Mouse (Mus musculus) bone marrow, adult 2 months (tissue): ENCODE data around the gene Ptgfrn. TPM values are rescaled to one million over a fixed set of nuclear protein-coding genes. Genes with fewer than 3 reads are reported as not detected.

Experiments used
- H3K27ac ChIP-seq: fragments of 200-500 bp; 2 replicates; pipeline ENCODE4 v1.5.1; 2012; ENCODE audit warnings: low read depth, mild to moderate bottlenecking, control low read depth, inconsistent platforms, low read length; ENCODE audit not compliant: control insufficient read depth, poor library complexity, insufficient read depth
- H3K4me1 ChIP-seq: fragments of 200-500 bp; 2 replicates; pipeline ENCODE4 v1.6.1; 2011; ENCODE audit warnings: low read length; ENCODE audit not compliant: control insufficient read depth, insufficient read depth
- H3K4me3 ChIP-seq: fragments of 200-500 bp; replicated peaks from 2 replicates; pipeline ENCODE3; 2011; ENCODE audit warnings: mild to moderate bottlenecking, low read depth, low read length, control low read depth; ENCODE audit not compliant: control insufficient read depth
- CTCF ChIP-seq: fragments of 200-500 bp; IDR thresholded peaks from 2 replicates; pipeline ENCODE4 v1.5.1; 2011; ENCODE audit warnings: low read length, control low read depth; ENCODE audit not compliant: control insufficient read depth, insufficient read depth
- POLR2A ChIP-seq: fragments of 200-500 bp; IDR thresholded peaks from 2 replicates; pipeline ENCODE4 v1.6.1; 2011; ENCODE audit warnings: low read depth, mild to moderate bottlenecking, control low read depth, low read length, borderline replicate concordance; ENCODE audit not compliant: control insufficient read depth
- WGBS: fragments of 180-500 bp; shearing (Covaris S2); methylation state at CpG from one replicate; pipeline ENCODE4 v1.1.7; 2018; 5-methylcytosine and 5-hydroxymethylcytosine counted together
- polyA plus RNA-seq: library from polyadenylated mRNA; stranded (reverse); fragments of >200 nt; gene quantifications from 2 replicates; pipeline ENCODE4 v1.2.4, GENCODE M21; 2011; ENCODE audit warnings: low replicate concordance; ENCODE audit not compliant: missing spikeins, insufficient read depth, insufficient read length

The Ptgfrn gene
- polyA plus RNA-seq, 1 experiment: 1.6 TPM

DNA sequence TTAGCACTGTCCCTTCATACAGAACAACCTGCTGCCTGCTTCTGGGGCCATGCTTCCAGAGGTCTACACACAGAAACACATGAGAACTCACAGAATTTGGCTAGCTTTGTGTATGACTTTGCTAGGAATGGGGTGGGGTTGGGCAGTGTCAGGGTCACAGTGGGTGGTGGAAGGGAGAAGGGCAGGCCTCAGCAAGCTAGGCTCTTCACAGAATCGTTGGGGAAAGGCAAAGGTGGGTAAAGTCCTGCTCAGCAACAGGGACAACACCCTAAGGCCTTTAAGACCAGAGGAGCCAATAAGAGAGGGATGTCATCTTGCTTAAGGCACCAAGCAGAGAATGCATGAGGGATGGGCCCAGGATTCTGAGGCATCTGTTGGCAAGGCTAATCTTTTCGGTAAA is 61.3 kb downstream of the Ptgfrn start:
- no peaks in the 10 kb centered on the region for H3K4me1 ChIP-seq
- no peak overlapping the region for H3K4me3 ChIP-seq
- WGBS: 68% methylated on average over 2 of the region's 2 CpGs
- TF ChIP-seq CTCF (no peak), POLR2A (no peak)
- no peak overlapping the region for H3K27ac ChIP-seq

GRCm38 (mm10) chr3:101047586-101048275 is 62.3 kb downstream of the Ptgfrn start:
- Histone ChIP-seq H3K27ac (no peak overlapping the region), H3K4me1 (no peaks in the 10 kb centered on the region), H3K4me3 (no peak overlapping the region)
- 72% methylated on average over 15 of the region's 15 CpGs for WGBS
- TF ChIP-seq POLR2A (no peak), CTCF (no peak)

GRCm38 (mm10) chr3:101045431-101045830 is 64.6 kb downstream of the Ptgfrn start:
- TF ChIP-seq CTCF (no peak), POLR2A (no peak)
- H3K4me1 ChIP-seq: no peaks in the 10 kb centered on the region
- no peak overlapping the region for H3K27ac ChIP-seq
- WGBS: 86% methylated on average over 15 of the region's 15 CpGs
- no peak overlapping the region for H3K4me3 ChIP-seq

- WGBS: 86% methylated on average over 6 of the region's 6 CpGs
- H3K27ac ChIP-seq: no peak overlapping the region
- TF ChIP-seq POLR2A: no peak
- no peak for TF ChIP-seq CTCF
- H3K4me1 ChIP-seq: no peaks in the 10 kb centered on the region
- no peak overlapping the region for H3K4me3 ChIP-seq
Measured at GRCm38 (mm10) chr3:101044686-101045085, 65.4 kb downstream of the Ptgfrn start.

DNA sequence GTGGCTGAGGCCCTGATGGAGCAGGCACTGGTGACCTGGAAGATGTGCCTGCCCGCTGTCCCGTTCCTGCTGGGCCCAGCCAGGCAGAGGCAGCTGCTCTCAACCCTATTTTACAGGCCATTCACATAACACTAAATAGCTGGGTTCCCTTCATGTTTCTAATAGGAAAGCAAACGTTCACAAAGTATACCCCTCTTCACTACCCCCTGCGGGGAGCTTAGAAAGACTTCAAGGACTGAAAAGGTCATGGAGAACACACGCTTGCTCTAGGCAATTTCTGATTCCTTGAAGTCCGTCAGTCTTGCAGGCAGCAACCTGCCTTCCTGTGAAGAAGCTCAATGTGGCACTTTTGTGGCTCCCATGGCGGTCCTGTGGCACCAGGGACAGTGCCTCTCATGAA is 68.1 kb downstream of the Ptgfrn start:
- TF ChIP-seq CTCF (no peak), POLR2A (no peak)
- 84% methylated on average over 7 of the region's 7 CpGs for WGBS
- Histone ChIP-seq H3K27ac (no peak overlapping the region), H3K4me3 (no peak overlapping the region), H3K4me1 (no peaks in the 10 kb centered on the region; the same call in 1 of the 2 replicates)

GRCm38 (mm10) chr3:101037984-101038545 is 72.0 kb downstream of the Ptgfrn start:
- Histone ChIP-seq H3K4me1 (peaks cover 2% of the 10 kb centered on the region; the same call in 1 of the 2 replicates), H3K27ac (no peak overlapping the region), H3K4me3 (no peak overlapping the region)
- 28% methylated on average over 5 of the region's 5 CpGs for WGBS
- TF ChIP-seq CTCF: no peak
- TF ChIP-seq POLR2A: no peak

DNA sequence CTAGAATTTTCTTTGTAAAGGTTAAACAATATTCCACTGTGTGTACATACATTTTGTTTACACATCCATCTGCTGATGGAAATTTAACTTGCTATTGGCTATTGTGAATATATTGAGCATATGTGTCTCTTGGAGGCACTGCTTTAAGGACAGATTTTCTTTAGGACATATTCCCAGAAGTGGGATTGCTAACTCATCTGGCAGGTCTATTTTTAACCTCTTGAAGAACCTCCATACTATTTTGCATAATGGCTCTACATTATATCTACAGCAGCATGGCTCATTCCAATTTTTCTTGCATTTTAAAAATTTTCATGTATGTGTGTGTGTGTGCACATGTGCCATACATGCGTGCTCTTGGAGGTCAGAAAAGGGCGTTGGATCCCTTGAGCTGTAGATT is 74.1 kb downstream of the Ptgfrn start:
- TF ChIP-seq POLR2A (no peak), CTCF (no peak)
- no peak overlapping the region for H3K4me3 ChIP-seq
- no peak overlapping the region for H3K27ac ChIP-seq
- WGBS: 89% methylated on average over 2 of the region's 2 CpGs
- peaks cover 4% of the 10 kb centered on the region for H3K4me1 ChIP-seq

- no peak overlapping the region for H3K4me3 ChIP-seq
- 81% methylated on average over 9 of the region's 9 CpGs for WGBS
- no peak overlapping the region for H3K27ac ChIP-seq
- TF ChIP-seq CTCF: no peak
- TF ChIP-seq POLR2A: no peak
- peaks cover 6% of the 10 kb centered on the region for H3K4me1 ChIP-seq
Measured at GRCm38 (mm10) chr3:101034509-101034908, 75.6 kb downstream of the Ptgfrn start.
